Mouse (Mus musculus) intestine, embryonic 15.5 days (tissue): ENCODE measurements around the gene Dbp. TPM values are rescaled to one million over a fixed set of nuclear protein-coding genes. Genes with fewer than 3 reads are reported as not detected.

Source experiments
- ATAC-seq: fragments of 200-750 bp; cut with Nextera tagmentation; 2 replicates; pipeline ENCODE4 v1.8.0; 2017; ENCODE audit warnings: moderate TSS enrichment, moderate library complexity
- H3K27ac ChIP-seq: fragments of 300-500 bp; sonication (generic); 2 replicates; pipeline ENCODE4 v1.5.1; 2015; ENCODE audit warnings: mild to moderate bottlenecking, inconsistent platforms
- H3K27me3 ChIP-seq: fragments of 300-500 bp; sonication (generic); replicated peaks from 2 replicates; pipeline ENCODE4 v1.6.1; 2015; ENCODE audit warnings: inconsistent platforms
- H3K36me3 ChIP-seq: fragments of 300-500 bp; sonication (generic); 2 replicates; pipeline ENCODE4 v1.6.1; 2015; ENCODE audit warnings: inconsistent platforms
- H3K4me1 ChIP-seq: fragments of 300-500 bp; sonication (generic); replicated peaks from 2 replicates; pipeline ENCODE4 v1.6.1; 2015; ENCODE audit warnings: inconsistent platforms
- H3K4me2 ChIP-seq: fragments of 300-500 bp; sonication (generic); replicated peaks from 2 replicates; pipeline ENCODE4 v1.6.1; 2015; ENCODE audit warnings: mild to moderate bottlenecking, inconsistent platforms
- H3K4me3 ChIP-seq: fragments of 300-500 bp; sonication (generic); replicated peaks from 2 replicates; pipeline ENCODE4 v1.5.1; 2015; ENCODE audit warnings: inconsistent platforms
- H3K9ac ChIP-seq: fragments of 300-500 bp; sonication (generic); 2 replicates; pipeline ENCODE4 v1.6.1; 2015; ENCODE audit warnings: inconsistent platforms
- H3K9me3 ChIP-seq: fragments of 300-500 bp; sonication (generic); 2 replicates; pipeline ENCODE4 v1.6.1; 2016; ENCODE audit warnings: inconsistent platforms
- WGBS: fragments of 180-500 bp; shearing (Covaris S2); methylation state at CpG from one replicate; pipeline ENCODE4 v1.1.7; 2015; 5-methylcytosine and 5-hydroxymethylcytosine counted together
- polyA plus RNA-seq: library from polyadenylated mRNA; unstranded; fragments of >200 nt; fragmentation: Nextera tagmentation; extraction: Ambion mirVana; gene quantifications from 2 replicates; pipeline ENCODE4 v1.2.1, GENCODE M21; 2015

The Dbp gene
- polyA plus RNA-seq, 1 experiment from 2014 or later: 3.4 TPM

DNA sequence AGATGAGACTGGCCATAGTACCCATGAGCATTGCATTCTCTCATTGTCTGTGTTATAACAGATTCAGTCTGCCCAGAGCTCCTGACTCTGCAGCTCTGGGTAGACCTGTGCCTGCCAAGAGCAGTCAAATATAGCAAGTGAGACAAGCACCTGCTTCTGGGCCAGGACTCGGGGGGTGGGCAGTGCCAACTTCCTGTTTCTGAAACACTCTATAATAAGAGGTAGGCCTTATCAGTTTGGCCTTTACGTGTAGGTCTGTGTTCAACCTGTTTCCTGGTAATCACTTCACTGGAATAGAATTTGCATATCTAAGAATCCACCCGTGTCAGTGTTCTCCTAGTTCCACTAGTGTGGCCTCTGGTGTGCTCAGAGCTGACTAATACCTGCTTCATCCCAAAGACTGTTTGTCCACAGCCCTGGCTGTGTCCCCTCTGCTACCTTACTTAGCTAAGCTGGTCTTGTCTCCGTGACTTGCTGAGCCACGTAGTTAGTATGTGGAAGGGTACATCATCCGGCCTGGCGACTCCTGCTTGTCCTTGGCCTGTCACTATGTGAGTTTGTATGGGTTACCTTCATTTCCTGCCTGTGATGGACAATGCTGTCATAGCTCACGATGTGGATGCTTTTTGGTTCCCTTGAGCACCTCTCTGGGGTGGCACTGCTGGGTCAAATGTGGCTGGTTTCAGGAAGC, 23.7 kb upstream of the Dbp start:
- H3K27ac ChIP-seq: no peak overlapping the region
- WGBS: 68% methylated on average over 8 of the region's 8 CpGs
- H3K4me1 ChIP-seq: peaks cover 36% of the 10 kb centered on the region
- no peak overlapping the region for H3K4me2 ChIP-seq
- H3K4me3 ChIP-seq: no peak overlapping the region
- no peaks in the 10 kb centered on the region for H3K9me3 ChIP-seq
- H3K36me3 ChIP-seq: no peaks in the 10 kb centered on the region
- no peak for ATAC-seq
- no peaks in the 10 kb centered on the region for H3K27me3 ChIP-seq
- H3K9ac ChIP-seq: no peak overlapping the region

DNA sequence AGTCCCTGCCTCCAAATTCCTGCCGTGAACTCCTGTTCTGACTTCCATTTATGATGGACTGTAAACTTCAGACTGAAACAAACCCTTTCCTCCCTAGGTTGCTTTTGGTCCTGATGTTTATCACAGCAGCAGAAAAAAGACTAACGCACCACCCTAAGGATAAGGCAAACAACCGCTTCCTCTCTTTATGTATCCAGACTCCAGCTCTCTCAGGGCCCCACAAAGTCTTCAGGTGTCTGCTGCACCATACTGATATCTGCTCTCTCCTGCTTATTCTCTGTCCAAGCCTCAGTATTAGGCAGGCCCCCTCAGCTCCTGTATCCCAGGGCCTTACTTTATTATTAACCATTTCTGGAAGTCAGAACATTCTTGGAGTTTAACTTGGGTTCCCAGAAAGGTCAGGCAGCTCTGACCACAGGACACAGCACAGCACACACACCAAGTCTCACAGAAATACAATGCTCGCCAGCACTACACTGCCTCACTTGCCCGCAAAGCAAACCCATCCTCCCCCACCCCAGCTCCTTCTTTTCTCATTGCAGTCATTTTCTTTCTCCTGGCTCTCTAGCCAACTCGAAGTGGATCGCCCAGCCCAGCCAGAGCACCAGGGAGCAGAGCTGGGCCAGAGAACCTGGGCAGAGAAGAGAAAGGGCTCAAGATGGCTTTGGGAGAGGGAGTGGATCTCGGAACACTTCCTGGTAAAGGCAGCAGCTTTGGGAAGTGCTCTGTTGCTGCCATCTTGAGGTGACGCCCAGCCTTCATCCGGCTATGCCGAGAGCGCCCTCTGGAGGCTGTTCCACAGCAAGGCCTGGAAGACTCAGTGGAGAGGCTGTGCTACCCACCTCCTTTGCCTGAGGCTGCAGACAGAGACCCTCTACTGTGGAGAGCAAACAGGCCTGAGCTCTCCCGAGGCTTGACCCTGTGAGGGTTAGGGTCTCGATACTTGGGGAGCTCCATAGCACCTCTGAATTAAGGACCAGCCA, 22.5 kb upstream of the Dbp start:
- Histone ChIP-seq H3K4me3 (no peak overlapping the region), H3K36me3 (no peaks in the 10 kb centered on the region), H3K27me3 (no peaks in the 10 kb centered on the region), H3K27ac (peak overlapping the region; percentile 34; the same call in 1 of the 2 replicates), H3K4me2 (peak overlapping the region; percentile 49), H3K9me3 (no peaks in the 10 kb centered on the region), H3K4me1 (peaks cover 41% of the 10 kb centered on the region), H3K9ac (peak overlapping the region; percentile 36; the same call in 1 of the 2 replicates)
- WGBS: 28% methylated on average over 14 of the region's 14 CpGs
- ATAC-seq: peak; percentile 57

DNA sequence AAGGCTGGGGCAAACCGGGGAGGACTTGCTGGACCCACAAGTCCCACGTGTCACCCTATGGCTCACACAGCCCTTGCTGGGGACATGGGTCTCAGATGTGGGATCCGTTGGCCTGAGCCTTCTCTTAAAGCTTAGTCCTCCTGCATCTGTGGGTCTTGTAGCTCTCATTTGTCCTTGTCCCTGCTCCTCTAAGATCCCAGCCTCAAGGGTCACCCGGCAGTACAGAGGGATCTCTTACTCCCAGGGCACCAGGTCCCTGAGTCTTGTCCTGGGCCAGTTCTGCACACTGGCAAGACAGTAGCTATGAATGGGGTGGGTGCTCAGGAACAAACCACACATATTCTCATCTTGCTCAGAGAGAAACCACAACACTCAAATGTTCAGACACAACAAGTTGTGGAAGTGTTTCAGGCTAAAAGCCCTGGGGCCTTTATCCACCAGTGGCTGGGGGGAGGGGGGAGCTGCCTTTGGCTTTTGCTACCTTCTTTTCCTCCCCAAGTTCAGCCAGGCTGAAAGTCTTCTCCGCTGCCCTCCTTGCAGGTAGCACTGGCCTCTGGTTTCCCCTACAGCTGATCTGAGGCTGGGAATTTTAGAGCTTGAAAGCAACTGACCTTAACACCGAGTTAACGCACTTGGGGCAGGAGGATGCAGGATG, 21.4 kb upstream of the Dbp start, which contains the start of gene Ntn5:
Gene Ntn5 (plus strand): TSS at position 627 of the 655 bp plus-strand sequence.
- H3K9ac ChIP-seq: 0 out of 2 replicates have a peak within 1 kb of the TSS, but pooled peaks have one; percentile 36
- no peaks in the 10 kb centered on the region; the same call in 1 of the 2 replicates for H3K27me3 ChIP-seq
- WGBS: 80% methylated on average over 7 of the region's 7 CpGs
- no peak within 1 kb of the TSS for H3K4me2 ChIP-seq
- H3K4me1 ChIP-seq: peaks cover 34% of the 10 kb centered on the region
- H3K36me3 ChIP-seq: no peaks in the 10 kb centered on the region
- H3K4me3 ChIP-seq: no peak within 1 kb of the TSS
- ATAC-seq: no peak
- no peak within 1 kb of the TSS for H3K27ac ChIP-seq
- H3K9me3 ChIP-seq: no peaks in the 10 kb centered on the region

DNA sequence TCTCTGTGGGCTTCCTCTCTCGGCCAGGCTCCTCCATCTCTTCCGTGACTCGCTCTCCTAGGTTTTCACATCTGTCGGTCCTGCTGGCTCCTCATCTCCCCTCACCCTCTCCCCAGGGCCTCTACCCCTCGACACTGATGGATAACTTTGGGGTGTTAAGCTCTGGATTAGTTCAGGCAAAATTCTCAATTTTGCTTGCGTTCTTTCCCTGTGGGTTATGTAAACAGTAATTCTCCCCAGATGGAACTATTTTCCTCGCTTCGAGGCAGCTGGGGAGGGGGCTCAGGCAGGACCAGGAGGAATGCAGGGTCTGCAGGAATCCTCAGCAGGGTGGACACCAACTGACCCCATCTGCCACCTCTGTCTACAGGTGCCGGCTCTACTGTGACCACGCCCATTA, 19.1 kb upstream of the Dbp start:
- WGBS: 33% methylated on average over 10 of the region's 10 CpGs
- H3K27ac ChIP-seq: peak overlapping the region; percentile 27; the same call in 1 of the 2 replicates

DNA sequence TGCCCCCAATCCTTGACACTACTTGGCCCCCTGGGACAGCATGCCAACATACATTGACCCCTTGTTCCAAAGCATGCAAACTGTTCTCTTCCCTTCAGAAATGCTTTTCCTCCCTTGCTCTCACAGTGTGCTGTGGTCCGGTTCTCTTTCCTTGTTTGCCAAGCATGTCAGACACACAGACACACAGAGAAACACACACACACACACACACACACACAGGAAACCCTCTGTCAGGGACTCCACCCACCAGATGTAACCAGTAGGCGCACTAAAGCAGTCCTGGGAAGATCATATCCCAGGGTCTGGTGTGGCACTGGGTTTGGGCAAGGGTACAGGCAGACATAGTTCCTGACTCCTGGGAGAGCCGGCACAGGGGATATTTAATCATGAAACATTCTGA, 18.0 kb upstream of the Dbp start:
- Histone ChIP-seq H3K4me3 (no peak overlapping the region), H3K9me3 (no peaks in the 10 kb centered on the region), H3K4me1 (peaks cover 27% of the 10 kb centered on the region), H3K4me2 (no peak overlapping the region), H3K27ac (no peak overlapping the region), H3K27me3 (no peaks in the 10 kb centered on the region; the same call in 1 of the 2 replicates), H3K9ac (no peak overlapping the region), H3K36me3 (no peaks in the 10 kb centered on the region)
- 53% methylated on average over 3 of the region's 3 CpGs for WGBS
- no peak for ATAC-seq

More for the DNA sequence above, 19.1 kb upstream of the Dbp start:
- Histone ChIP-seq H3K4me3 (no peak overlapping the region), H3K9me3 (no peaks in the 10 kb centered on the region), H3K9ac (peak overlapping the region; percentile 34; the same call in 1 of the 2 replicates), H3K27me3 (no peaks in the 10 kb centered on the region; the same call in 1 of the 2 replicates), H3K4me1 (peaks cover 30% of the 10 kb centered on the region), H3K36me3 (no peaks in the 10 kb centered on the region), H3K4me2 (peak overlapping the region; percentile 6; the same call in 1 of the 2 replicates)
- ATAC-seq: no peak

DNA sequence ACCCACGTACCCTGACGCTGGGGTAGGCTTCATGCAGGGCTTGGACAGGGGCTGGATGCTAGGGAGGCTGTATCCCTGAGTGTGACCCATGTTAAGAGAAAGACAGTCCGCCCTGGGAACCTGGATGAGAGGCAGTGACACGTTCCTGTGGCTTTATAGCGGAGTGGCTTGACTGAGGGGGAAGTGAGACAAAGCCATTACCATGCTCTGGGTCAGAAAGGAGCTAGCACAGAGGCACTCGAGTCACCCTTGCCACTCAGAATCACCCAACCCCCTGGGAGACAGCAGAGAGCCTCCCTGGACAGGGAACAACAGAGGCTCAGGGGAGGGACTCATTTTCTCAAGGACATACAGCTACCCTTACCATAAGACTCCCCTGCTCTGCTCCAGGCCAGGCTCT, 15.8 kb upstream of the Dbp start:
- H3K4me3 ChIP-seq: no peak overlapping the region
- H3K27ac ChIP-seq: no peak overlapping the region
- WGBS: 69% methylated on average over 6 of the region's 6 CpGs
- H3K4me1 ChIP-seq: peaks cover 20% of the 10 kb centered on the region
- no peak overlapping the region for H3K4me2 ChIP-seq
- ATAC-seq: no peak
- no peaks in the 10 kb centered on the region for H3K9me3 ChIP-seq
- H3K36me3 ChIP-seq: no peaks in the 10 kb centered on the region
- no peaks in the 10 kb centered on the region; the same call in 1 of the 2 replicates for H3K27me3 ChIP-seq
- H3K9ac ChIP-seq: no peak overlapping the region

DNA sequence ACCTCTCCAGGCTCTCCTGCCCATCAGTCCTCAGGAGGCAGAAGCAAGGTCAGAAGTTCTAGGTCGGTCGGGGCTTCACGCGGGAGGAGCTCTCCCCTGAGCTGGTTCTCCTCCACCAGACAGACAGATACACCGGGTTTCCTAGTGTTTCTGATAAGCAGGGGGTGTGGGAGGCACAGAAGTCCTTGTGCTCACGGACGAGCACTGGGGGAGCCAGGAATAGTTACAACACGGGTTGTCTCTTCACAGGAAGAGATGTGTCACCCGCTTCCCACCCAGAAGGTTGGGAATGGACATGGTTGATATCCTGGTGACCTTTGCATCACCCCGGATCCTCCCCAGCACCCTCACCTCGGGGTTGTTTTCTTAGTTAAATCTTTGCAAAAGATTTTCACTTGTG, 15.1 kb upstream of the Dbp start:
- H3K36me3 ChIP-seq: no peaks in the 10 kb centered on the region
- no peak overlapping the region for H3K4me3 ChIP-seq
- no peak overlapping the region for H3K9ac ChIP-seq
- ATAC-seq: no peak
- no peak overlapping the region for H3K27ac ChIP-seq
- H3K4me1 ChIP-seq: peaks cover 19% of the 10 kb centered on the region
- no peaks in the 10 kb centered on the region for H3K9me3 ChIP-seq
- 57% methylated on average over 11 of the region's 11 CpGs for WGBS
- no peak overlapping the region for H3K4me2 ChIP-seq
- no peaks in the 10 kb centered on the region; the same call in 1 of the 2 replicates for H3K27me3 ChIP-seq

DNA sequence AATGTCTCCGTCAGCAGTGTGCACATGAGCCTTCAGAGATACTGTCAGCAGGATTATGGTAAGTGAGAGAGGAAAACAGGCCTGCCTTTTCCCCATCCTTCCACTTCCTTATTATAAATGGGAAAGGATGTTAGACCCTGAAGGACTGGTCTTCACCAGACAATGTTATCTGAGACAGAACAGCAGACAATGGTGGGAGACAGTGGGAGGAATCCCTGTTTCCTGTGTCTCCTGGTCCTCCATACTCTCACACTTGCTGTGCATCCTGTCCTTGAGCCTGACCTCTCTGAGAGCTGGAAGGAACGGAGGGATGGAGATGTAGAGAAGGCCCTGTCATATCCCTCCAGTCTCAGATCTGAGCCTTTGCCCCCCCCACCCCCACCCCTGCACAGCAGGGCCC, 12.5 kb upstream of the Dbp start:
- Histone ChIP-seq H3K4me2 (no peak overlapping the region), H3K4me1 (no peaks in the 10 kb centered on the region), H3K27me3 (no peaks in the 10 kb centered on the region; the same call in 1 of the 2 replicates), H3K9ac (no peak overlapping the region), H3K4me3 (no peak overlapping the region), H3K27ac (no peak overlapping the region), H3K36me3 (no peaks in the 10 kb centered on the region), H3K9me3 (no peaks in the 10 kb centered on the region)
- ATAC-seq: no peak
- 79% methylated on average over 2 of the region's 2 CpGs for WGBS

DNA sequence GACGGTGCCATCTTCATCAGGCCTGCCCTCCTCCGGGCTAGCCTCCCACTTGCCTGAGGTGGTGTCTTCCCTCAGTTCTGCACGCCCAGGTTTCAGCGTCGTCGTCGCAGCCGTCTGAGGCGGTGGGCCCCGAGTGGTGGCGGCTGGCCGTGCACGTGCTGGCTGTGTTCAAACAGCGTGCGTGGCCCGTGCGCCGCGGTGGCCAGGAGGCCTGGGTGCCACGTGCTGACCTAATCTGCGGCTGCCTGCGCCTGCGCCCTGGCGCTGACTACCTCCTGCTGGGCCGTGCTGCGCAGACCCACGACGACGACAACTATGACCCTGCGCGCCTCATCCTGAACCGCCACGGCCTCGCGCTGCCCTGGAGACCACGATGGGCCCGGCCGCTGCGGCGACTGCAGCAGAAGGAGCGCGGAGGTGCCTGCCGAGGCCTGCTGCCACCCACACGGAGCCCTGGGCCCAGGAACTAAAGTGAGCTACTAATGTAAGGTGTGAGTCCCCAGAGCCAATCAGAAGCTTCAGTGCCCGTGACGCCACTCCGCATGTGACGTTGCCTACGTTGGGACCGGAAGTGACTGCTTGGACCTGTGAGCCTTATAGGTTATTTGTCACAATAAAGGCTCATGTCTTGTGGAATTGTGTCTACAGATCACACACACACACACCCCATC, 10.8 kb upstream of the Dbp start, which contains the start of gene Sec1:
Gene Sec1 (minus strand): TSS at position 482 of the 671 bp plus-strand sequence.
- Histone ChIP-seq H3K4me2 (no peak within 1 kb of the TSS), H3K4me3 (no peak within 1 kb of the TSS), H3K36me3 (no peaks in the 10 kb centered on the region), H3K9ac (no peak within 1 kb of the TSS), H3K27ac (no peak within 1 kb of the TSS), H3K4me1 (no peaks in the 10 kb centered on the region), H3K27me3 (peaks cover 8% of the 10 kb centered on the region), H3K9me3 (no peaks in the 10 kb centered on the region)
- WGBS: 90% methylated on average over 50 of the region's 50 CpGs
- ATAC-seq: no peak

DNA sequence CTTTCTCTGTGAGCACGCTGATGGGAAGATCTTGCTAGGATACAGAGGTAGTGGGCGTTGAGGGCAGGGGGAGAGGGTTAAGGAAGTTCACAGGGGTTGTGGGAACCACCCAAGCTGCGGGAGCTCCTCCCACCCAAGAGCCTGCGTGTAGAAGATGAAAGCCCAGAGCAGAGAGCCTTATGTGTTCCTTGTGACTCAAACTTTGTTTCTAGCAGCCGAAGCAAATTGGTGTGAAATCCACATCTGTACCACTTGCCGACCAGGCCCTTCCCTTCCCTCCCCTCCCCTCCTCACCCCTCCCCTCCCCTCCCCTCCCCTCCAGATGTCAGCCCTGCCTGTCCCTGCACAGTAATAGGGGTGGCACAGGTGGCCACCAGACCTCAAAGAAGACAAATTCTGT, 9.8 kb upstream of the Dbp start:
- no peak overlapping the region for H3K4me2 ChIP-seq
- no peaks in the 10 kb centered on the region for H3K9me3 ChIP-seq
- no peak for ATAC-seq
- H3K4me1 ChIP-seq: peaks cover 7% of the 10 kb centered on the region
- H3K36me3 ChIP-seq: no peaks in the 10 kb centered on the region
- WGBS: 17% methylated on average over 6 of the region's 6 CpGs
- H3K4me3 ChIP-seq: no peak overlapping the region
- no peak overlapping the region for H3K27ac ChIP-seq
- no peak overlapping the region for H3K9ac ChIP-seq
- peaks cover 18% of the 10 kb centered on the region for H3K27me3 ChIP-seq

DNA sequence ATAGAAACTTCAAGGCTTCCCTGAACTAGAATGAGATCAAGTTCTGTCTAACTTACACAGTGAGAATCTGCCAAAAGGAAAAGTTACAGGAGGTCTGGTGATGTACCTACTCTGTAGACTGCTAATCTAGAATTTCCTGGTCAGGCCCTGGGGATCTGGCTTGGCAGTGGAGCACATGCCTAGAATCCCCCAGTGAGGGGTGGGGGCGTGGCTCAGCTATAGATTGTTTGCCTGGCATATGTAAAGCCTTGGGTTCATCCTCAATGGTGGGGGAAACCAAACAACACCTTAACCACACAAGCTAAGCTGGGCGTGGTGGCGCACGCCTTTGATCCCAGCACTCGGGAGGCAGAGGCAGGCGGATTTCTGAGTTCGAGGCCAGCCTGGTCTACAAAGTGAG, 7.0 kb upstream of the Dbp start:
- WGBS: 83% methylated on average over 7 of the region's 7 CpGs

More for the DNA sequence above, 7.0 kb upstream of the Dbp start:
- peaks cover 13% of the 10 kb centered on the region for H3K4me1 ChIP-seq
- H3K27me3 ChIP-seq: peaks cover 24% of the 10 kb centered on the region
- ATAC-seq: no peak
- no peak overlapping the region for H3K27ac ChIP-seq
- no peaks in the 10 kb centered on the region for H3K9me3 ChIP-seq
- H3K4me3 ChIP-seq: no peak overlapping the region
- H3K4me2 ChIP-seq: no peak overlapping the region
- no peaks in the 10 kb centered on the region for H3K36me3 ChIP-seq
- H3K9ac ChIP-seq: no peak overlapping the region
